Mouse (Mus musculus): ENCODE results near the gene Spaca6. TPM values are rescaled to one million over a fixed set of nuclear protein-coding genes. Genes with fewer than 3 reads are reported as not detected.
"Not testable (repeated sequence)": the region's sequence is repeated elsewhere in the genome, so short reads cannot be mapped to it uniquely, and the experiment has no call there.

Spaca6 gene
- total RNA-seq, 1 experiment from 2014 or later: not detected

DNA sequence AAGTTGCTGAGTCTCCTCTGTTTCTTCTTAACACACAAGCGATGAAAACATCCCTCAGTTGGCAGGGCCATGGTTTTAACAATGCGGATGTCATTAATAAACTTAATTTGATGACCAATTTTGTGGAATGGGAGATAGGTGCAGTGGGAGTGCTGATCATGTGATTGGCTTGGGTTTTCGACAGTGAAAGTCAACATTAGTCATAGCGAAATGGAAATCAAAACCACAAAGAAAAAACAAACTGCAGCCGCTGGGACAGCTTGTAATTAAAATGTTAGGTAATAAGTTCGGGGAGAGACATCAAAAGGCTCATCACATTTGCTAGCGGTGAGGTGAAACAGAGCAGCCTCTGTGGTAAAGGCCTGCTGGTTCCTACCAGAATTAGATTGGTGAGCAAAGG, 13.8 kb downstream of the Spaca6 start:
- ATAC-seq (replicated peaks; ENCODE audit: insufficient number of reproducible peaks, low FRiP score, low TSS enrichment, poor library complexity, severe bottlenecking): no peak

DNA sequence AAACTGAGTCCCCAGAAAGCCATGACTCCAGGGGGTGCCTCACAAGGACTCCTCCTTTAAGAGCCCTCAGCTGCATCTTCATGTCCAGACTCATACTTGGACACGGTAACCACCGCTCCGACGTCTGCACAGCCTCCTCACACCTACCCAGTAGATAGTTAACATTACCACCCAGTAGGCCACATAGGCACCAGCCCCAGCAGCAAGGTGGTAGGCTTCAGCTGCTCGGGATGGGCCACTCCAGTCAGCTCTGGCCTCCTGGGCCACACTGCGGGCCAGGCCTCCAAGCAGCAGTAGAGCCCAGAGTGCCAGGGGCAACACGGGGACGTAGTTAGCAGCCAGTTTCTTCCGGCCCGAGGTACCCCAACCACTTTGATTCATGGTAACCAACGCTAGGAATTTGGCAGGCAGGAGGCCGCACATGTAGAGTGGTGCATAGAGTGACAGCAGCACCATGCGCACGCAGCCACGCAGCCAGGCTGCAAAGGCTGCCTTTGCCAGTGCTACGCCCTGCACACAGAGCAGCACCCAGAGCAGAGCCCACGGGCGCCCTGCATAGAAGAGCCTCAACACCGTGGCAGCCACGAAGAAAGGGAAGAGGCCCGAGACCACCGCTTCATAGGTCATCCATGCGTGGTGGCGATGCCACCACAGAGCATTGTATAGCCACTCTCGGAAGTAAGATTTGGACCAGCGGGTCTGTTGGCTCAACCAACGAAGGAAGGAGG, 16.7 kb downstream of the Spaca6 start:
- 0 out of 2 replicates have a peak, but pooled peaks have one; percentile 12 for ATAC-seq (replicated peaks; ENCODE audit: insufficient number of reproducible peaks, low FRiP score, low TSS enrichment, poor library complexity, severe bottlenecking)

DNA sequence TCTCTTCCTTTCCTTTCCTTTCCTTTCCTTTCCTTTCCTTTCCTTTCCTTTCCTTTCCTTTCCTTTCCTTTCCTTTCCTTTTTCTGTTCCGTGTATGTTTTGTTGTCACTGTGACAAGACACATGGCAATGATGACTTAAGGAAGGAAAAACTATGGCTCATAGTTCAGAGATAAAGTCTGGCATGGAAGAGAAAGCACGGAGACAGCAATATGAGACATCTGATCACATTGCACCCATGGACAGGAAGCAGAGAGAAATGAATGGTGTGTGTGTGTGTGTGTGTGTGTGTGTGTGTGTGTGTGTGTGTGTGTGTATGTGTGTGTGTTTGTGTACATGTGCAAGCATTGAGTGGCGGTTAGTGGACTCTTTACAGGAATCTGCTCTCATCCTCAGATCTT, 17.6 kb downstream of the Spaca6 start:
- ATAC-seq (replicated peaks; ENCODE audit: insufficient number of reproducible peaks, low FRiP score, low TSS enrichment, poor library complexity, severe bottlenecking): not testable (repeated sequence)

DNA sequence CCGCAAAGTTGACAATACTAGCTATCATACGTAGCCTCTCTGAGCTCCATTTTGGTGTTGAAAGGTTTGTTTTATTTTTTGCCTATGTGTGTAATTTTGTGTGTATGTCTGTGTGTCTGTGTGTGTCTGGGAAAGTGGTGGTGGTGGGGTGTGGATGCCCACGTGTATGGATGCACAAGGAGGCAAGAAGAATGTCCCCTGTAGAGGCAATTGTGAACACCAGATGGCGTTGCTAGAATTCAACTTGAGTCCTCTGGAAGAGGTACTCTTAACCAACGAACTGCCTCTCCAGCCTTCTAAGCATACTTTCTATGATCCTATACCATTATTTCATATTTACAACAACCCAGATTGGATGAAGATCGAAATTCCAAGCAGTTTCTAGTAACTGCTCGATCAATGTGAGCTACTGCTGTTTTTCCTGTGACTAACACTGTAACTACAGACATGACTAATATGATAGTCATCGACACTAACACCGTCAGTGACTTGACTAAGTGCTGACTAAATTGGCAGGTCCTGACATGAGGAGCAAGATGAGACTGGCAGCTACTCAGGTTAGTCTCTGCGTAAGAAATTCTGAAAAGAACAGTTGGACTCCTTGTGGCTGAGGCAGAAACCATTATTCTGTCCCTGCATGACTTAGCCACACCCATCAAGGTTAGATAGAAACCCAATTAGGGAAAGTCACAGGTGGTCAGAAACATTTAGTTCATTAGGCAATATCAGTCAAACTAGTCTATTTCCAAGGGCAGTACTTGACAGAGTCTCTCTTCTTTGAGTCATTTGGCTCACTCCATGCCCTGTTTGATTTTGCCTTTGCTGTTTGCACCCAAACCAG, 18.4 kb downstream of the Spaca6 start:
- ATAC-seq (replicated peaks; ENCODE audit: insufficient number of reproducible peaks, low FRiP score, low TSS enrichment, poor library complexity, severe bottlenecking): no peak

DNA sequence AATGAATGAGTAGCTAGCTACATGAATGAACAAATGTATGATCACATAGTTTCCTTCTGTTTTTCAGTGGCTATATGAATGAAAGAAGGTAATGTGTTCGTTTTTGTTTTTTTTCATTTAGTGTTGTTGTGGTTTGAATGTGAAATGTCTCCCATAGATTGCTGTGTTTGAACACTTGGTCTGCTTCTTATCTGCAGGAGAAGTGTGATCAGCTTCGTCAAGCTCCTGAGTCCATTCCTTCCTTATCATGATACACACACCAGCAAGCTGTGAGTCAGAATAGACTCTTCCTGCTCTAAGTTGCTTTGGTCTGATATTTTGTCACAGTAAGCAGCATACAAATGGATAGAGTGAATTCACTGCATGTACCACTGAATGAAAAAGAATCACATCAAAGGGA, 22.0 kb downstream of the Spaca6 start:
- no peak for ATAC-seq (replicated peaks; ENCODE audit: insufficient number of reproducible peaks, low FRiP score, low TSS enrichment, poor library complexity, severe bottlenecking)

DNA sequence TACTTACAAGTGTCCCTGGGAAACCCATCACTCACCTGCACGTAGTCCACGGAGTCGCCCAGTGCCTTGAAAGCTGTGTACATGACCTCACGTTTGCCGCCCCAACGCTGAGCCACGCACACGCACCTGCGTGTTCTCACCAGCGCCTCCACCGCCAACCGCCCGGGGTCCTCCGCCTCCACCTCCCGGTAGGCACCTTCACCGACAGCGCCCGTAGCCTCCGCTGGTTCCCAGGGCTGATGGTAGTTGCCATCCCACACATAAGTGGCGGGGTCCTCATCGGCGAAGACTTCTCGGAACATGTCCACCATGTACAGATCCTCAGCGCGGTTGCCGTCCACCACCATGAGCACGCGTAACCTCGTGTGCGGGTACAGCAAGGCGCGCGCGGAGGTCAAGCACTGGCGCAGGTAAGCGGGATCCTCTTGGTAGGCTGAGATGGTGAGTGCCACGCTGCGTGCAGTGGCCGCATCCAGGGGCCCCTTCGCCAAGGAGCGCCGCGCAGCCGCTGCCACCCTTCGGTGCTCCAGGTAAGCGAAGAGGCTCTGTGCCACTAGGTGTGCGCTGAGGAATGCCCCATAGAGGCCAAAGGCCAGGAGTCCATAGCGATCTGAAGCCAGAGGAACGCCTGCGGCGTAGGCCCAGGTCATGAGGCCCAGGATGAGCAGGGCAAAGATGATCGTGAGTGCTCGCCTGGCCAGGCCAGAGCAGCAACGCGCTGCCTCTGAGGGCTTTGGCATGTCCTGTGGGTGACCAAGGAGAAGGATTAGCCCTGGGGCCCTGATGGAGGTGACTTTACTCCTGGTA, 23.2 kb downstream of the Spaca6 start:
- ATAC-seq (replicated peaks; ENCODE audit: insufficient number of reproducible peaks, low FRiP score, low TSS enrichment, poor library complexity, severe bottlenecking): no peak

DNA sequence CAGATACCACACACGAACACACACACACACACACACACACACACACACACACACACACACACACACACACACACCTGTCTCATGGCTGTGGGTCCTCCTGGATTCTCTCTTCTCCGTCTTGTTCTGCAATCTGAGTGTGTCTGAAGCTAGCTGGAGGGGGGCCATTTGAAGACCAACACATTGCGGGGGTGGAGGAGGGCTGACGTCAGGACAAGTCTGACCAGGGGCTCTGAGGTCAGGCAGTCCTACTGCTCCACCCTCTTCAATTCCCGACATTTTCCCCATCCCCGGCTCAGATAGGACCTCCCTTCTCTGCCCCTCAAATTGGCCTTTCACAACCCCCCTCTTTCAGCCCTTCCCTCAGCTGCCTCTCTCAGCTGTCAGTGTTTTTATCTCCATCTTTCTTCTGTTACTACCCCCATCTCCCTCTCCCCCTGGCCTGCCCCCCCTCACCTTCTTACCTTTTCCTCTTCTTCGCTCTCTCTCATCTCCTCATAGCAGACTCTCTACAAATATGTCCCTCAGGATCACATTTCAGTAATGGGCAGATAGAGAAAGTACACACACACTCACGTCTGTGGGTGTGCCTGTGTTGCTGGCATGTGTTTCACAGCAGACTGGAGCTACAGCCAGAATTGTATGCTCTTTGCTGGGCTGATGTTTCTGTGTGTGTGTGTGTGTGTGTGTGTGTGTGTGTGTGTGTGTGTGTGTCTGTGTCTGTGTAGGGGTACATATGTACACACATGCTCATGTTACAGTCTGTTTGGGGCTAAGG, 28.3 kb downstream of the Spaca6 start, which contains the start of gene Has1:
Gene Has1, minus strand, starts transcription at position 142 of the 775 bp plus-strand sequence.
- no peak for ATAC-seq (replicated peaks; ENCODE audit: insufficient number of reproducible peaks, low FRiP score, low TSS enrichment, poor library complexity, severe bottlenecking)

GRCm38 (mm10) chr17:17856612-17857011, 29.7 kb downstream of the Spaca6 start:
- no peak for ATAC-seq (replicated peaks; ENCODE audit: insufficient number of reproducible peaks, low FRiP score, low TSS enrichment, poor library complexity, severe bottlenecking)

DNA sequence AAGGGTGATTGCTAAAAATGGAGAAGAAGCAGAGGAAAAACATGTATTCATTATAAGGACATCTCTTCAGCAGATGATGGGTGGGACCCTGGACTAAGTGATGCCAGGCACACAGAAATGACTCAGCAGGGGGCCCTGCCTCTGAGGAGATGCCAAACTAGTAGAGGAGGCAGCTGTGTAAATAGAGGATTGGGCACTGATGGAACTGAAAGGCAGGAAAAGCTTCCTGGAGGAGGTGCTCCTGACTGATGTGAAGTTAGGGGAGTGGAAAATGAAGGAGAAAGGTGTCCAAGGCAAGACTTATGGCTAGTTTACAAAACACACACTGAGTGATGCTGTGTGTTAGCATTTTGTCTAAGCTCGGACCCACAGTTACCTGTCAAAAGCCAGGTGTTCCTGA, 30.5 kb downstream of the Spaca6 start:
- no peak for ATAC-seq (replicated peaks; ENCODE audit: insufficient number of reproducible peaks, low FRiP score, low TSS enrichment, poor library complexity, severe bottlenecking)

- ATAC-seq (replicated peaks; ENCODE audit: insufficient number of reproducible peaks, low FRiP score, low TSS enrichment, poor library complexity, severe bottlenecking): peak; percentile 51; the same call in 1 of the 2 replicates
Measured at GRCm38 (mm10) chr17:17860110-17860509, 33.2 kb downstream of the Spaca6 start.

DNA sequence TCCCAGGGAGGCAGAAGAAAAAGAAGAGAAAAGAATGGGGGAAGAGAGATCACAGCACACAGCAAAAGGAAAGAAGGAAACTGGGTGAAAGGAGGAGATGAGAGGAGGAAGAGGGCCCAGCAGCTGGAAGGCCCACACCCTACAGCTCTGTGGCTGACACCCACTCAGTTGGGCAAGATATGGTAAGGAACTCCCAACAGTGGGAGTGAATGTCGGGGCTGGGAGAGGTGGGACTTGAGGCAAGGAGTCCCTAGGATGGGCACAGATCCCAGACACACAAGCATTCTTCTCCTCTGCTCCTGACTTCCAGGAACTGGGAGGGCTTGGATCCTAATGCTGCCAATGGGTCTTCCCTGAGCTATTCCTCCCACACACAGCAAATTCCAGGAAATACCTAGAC, 35.4 kb downstream of the Spaca6 start:
- ATAC-seq (replicated peaks; ENCODE audit: insufficient number of reproducible peaks, low FRiP score, low TSS enrichment, poor library complexity, severe bottlenecking): no peak

- peak; percentile 82 for ATAC-seq (replicated peaks; ENCODE audit: insufficient number of reproducible peaks, low FRiP score, low TSS enrichment, poor library complexity, severe bottlenecking)
Measured at GRCm38 (mm10) chr17:17865168-17865567, 38.2 kb downstream of the Spaca6 start.

- ATAC-seq (replicated peaks; ENCODE audit: insufficient number of reproducible peaks, low FRiP score, low TSS enrichment, poor library complexity, severe bottlenecking): no peak
Measured at GRCm38 (mm10) chr17:17866801-17867469, 40.0 kb downstream of the Spaca6 start.

GRCm38 (mm10) chr17:17870892-17871550, 44.1 kb downstream of the Spaca6 start:
- peak; percentile 32 for ATAC-seq (replicated peaks; ENCODE audit: insufficient number of reproducible peaks, low FRiP score, low TSS enrichment, poor library complexity, severe bottlenecking)

GRCm38 (mm10) chr17:17871697-17872096, 44.7 kb downstream of the Spaca6 start:
- peak; percentile 62; the same call in 1 of the 2 replicates for ATAC-seq (replicated peaks; ENCODE audit: insufficient number of reproducible peaks, low FRiP score, low TSS enrichment, poor library complexity, severe bottlenecking)

- no peak for ATAC-seq (replicated peaks; ENCODE audit: insufficient number of reproducible peaks, low FRiP score, low TSS enrichment, poor library complexity, severe bottlenecking)
Measured at GRCm38 (mm10) chr17:17879347-17879746, 52.4 kb downstream of the Spaca6 start.

DNA sequence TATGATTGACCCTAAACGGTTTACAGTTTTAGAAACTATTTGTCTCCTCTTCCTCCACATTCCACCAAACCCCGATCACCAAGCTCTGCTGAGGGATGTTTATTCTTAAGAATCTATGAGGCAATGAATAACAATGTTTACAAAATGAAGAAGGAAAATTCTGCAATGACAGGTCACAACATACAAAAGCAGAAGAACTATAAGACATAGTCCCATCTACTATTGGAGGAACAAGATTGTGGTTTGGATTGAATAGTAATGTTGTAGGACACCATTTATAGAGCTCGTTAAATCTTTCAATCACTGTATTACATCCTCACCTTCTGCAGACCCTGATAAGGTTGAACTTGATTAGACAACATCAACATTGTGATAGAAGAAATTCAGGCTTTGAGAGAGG, 55.7 kb downstream of the Spaca6 start:
- peak; percentile 69 for ATAC-seq (replicated peaks; ENCODE audit: insufficient number of reproducible peaks, low FRiP score, low TSS enrichment, poor library complexity, severe bottlenecking)
